Mouse (Mus musculus): ENCODE results near the gene Nfs1.

- TF ChIP-seq POLR2A (IDR thresholded peaks at IDR 0.05; ENCODE audit: extremely low read depth, insufficient read depth, low read length) (no peak), CTCF (IDR thresholded peaks at IDR 0.05; ENCODE audit: extremely low read depth, insufficient read depth, low read length) (no peak)
Observed at GRCm38 (mm10) chr2:156166557-156166956, 22.6 kb upstream of the Nfs1 start.

Measured in cortical plate, adult 2 months (tissue).